Mouse (Mus musculus) neural tube, embryonic 14.5 days (tissue): ENCODE data around the gene Pip5k1b. TPM values are rescaled to one million over a fixed set of nuclear protein-coding genes. Genes with fewer than 3 reads are reported as not detected.

Experiments used
- ATAC-seq: fragments of 200-750 bp; cut with Nextera tagmentation; 2 replicates; pipeline ENCODE4 v1.8.0; 2017; ENCODE audit warnings: low read depth, mild to moderate bottlenecking, moderate TSS enrichment, moderate library complexity
- H3K27ac ChIP-seq: fragments of 300-500 bp; sonication (generic); 2 replicates; pipeline ENCODE4 v1.5.1; 2014; ENCODE audit warnings: low read depth, mild to moderate bottlenecking, control low read depth, low read length, moderate library complexity, mixed read lengths
- H3K27me3 ChIP-seq: fragments of 300-500 bp; sonication (generic); 2 replicates; pipeline ENCODE4 v1.6.1; 2014; ENCODE audit warnings: low read length; ENCODE audit not compliant: control insufficient read depth, insufficient read depth
- H3K36me3 ChIP-seq: fragments of 300-500 bp; sonication (generic); 2 replicates; pipeline ENCODE4 v1.6.1; 2014; ENCODE audit warnings: low read length, mixed read lengths; ENCODE audit not compliant: control insufficient read depth, insufficient read depth
- H3K4me1 ChIP-seq: fragments of 300-500 bp; sonication (generic); 2 replicates; pipeline ENCODE4 v1.6.1; 2014; ENCODE audit warnings: low read length; ENCODE audit not compliant: control insufficient read depth, insufficient read depth
- H3K4me2 ChIP-seq: fragments of 300-500 bp; sonication (generic); 2 replicates; pipeline ENCODE4 v1.6.1; 2014; ENCODE audit warnings: mild to moderate bottlenecking, low read depth, low read length, control low read depth
- H3K4me3 ChIP-seq: fragments of 300-500 bp; sonication (generic); 2 replicates; pipeline ENCODE4 v1.5.1; 2014; ENCODE audit warnings: low read depth, low read length, control low read depth, mixed read lengths
- H3K9ac ChIP-seq: fragments of 300-500 bp; sonication (generic); replicated peaks from 2 replicates; pipeline ENCODE4 v1.6.1; 2014; ENCODE audit warnings: low read depth, mild to moderate bottlenecking, control low read depth, low read length, mixed read lengths
- H3K9me3 ChIP-seq: fragments of 300-500 bp; sonication (generic); 2 replicates; pipeline ENCODE4 v1.6.1; 2016; ENCODE audit warnings: low read length; ENCODE audit not compliant: control insufficient read depth
- WGBS: fragments of 180-500 bp; shearing (Covaris S2); extraction: QIAGEN DNeasy Blood & Tissue Kit; methylation state at CpG from one replicate; pipeline ENCODE4 v1.1.7; 2014; 5-methylcytosine and 5-hydroxymethylcytosine counted together
- polyA plus RNA-seq: library from polyadenylated mRNA; unstranded; fragments of >200 nt; fragmentation: Nextera tagmentation; extraction: Ambion mirVana; gene quantifications from 2 replicates; pipeline ENCODE4 v1.2.1, GENCODE M21; 2014

Pip5k1b gene
- polyA plus RNA-seq, 1 experiment from 2014 or later, result 2.1 TPM

GRCm38 (mm10) chr19:24476461-24476860, 79.2 kb downstream of the Pip5k1b start:
- H3K27me3 ChIP-seq, result no peaks in the 10 kb centered on the region
- WGBS, result under 1% methylated on average over 11 of the region's 11 CpGs
- peak; percentile 12 for ATAC-seq
- peak overlapping the region; percentile 80 for H3K4me2 ChIP-seq
- peak overlapping the region; percentile 89 for H3K9ac ChIP-seq
- no peaks in the 10 kb centered on the region for H3K36me3 ChIP-seq
- peak overlapping the region; percentile 83 for H3K4me3 ChIP-seq
- H3K9me3 ChIP-seq, result no peaks in the 10 kb centered on the region
- H3K27ac ChIP-seq, result peak overlapping the region; percentile 95
- peaks cover 17% of the 10 kb centered on the region for H3K4me1 ChIP-seq

- 81% methylated on average over 6 of the region's 6 CpGs for WGBS
- no peak overlapping the region for H3K4me3 ChIP-seq
- H3K9ac ChIP-seq, result no peak overlapping the region
- no peaks in the 10 kb centered on the region for H3K9me3 ChIP-seq
- H3K4me1 ChIP-seq, result peaks cover 17% of the 10 kb centered on the region
- ATAC-seq, result no peak
- peak overlapping the region; percentile 16; the same call in 1 of the 2 replicates for H3K4me2 ChIP-seq
- no peaks in the 10 kb centered on the region for H3K27me3 ChIP-seq
- no peaks in the 10 kb centered on the region for H3K36me3 ChIP-seq
- no peak overlapping the region for H3K27ac ChIP-seq
Observed at GRCm38 (mm10) chr19:24475281-24475680, 80.4 kb downstream of the Pip5k1b start.

DNA sequence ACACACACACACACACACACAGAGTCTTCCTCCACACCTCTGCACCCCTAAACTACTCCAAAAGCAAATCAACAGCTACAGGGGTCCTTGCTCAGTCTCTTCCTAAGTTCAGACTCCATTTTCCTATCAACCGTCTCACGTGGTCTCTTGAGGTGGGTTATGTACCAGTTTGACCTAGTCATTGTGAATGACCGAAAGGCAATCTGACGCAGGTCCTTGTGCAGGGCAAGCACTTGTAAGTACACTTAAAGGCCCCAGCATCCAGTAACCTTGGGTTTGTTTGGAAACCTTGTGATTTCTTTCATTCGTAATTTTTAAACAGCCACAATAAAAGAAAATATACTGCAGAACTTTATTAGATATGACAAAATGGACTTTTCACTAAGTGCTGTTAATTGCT, 83.2 kb downstream of the Pip5k1b start:
- WGBS, result 94% methylated on average over 5 of the region's 5 CpGs

GRCm38 (mm10) chr19:24471538-24471937, 84.1 kb downstream of the Pip5k1b start:
- no peak overlapping the region for H3K4me3 ChIP-seq
- peaks cover 12% of the 10 kb centered on the region for H3K4me1 ChIP-seq
- no peaks in the 10 kb centered on the region for H3K9me3 ChIP-seq
- H3K27ac ChIP-seq, result no peak overlapping the region
- no peak overlapping the region for H3K4me2 ChIP-seq
- H3K36me3 ChIP-seq, result no peaks in the 10 kb centered on the region
- H3K27me3 ChIP-seq, result no peaks in the 10 kb centered on the region
- no peak overlapping the region for H3K9ac ChIP-seq
- ATAC-seq, result no peak
- 92% methylated on average over 6 of the region's 6 CpGs for WGBS

More for the DNA sequence above, 83.2 kb downstream of the Pip5k1b start:
- H3K27ac ChIP-seq, result no peak overlapping the region
- no peak overlapping the region for H3K9ac ChIP-seq
- H3K4me3 ChIP-seq, result no peak overlapping the region
- no peaks in the 10 kb centered on the region for H3K9me3 ChIP-seq
- no peaks in the 10 kb centered on the region for H3K27me3 ChIP-seq
- no peak for ATAC-seq
- H3K36me3 ChIP-seq, result no peaks in the 10 kb centered on the region
- no peak overlapping the region for H3K4me2 ChIP-seq
- H3K4me1 ChIP-seq, result peaks cover 12% of the 10 kb centered on the region

GRCm38 (mm10) chr19:24469216-24469615, 86.5 kb downstream of the Pip5k1b start:
- H3K27me3 ChIP-seq, result no peaks in the 10 kb centered on the region
- no peaks in the 10 kb centered on the region for H3K36me3 ChIP-seq
- H3K27ac ChIP-seq, result no peak overlapping the region
- H3K9ac ChIP-seq, result no peak overlapping the region
- no peak overlapping the region for H3K4me3 ChIP-seq
- H3K4me1 ChIP-seq, result no peaks in the 10 kb centered on the region
- H3K4me2 ChIP-seq, result no peak overlapping the region
- no peak for ATAC-seq
- H3K9me3 ChIP-seq, result no peaks in the 10 kb centered on the region
- 64% methylated on average over 4 of the region's 4 CpGs for WGBS

- Histone ChIP-seq H3K27me3 (no peaks in the 10 kb centered on the region), H3K9ac (no peak overlapping the region), H3K4me3 (no peak overlapping the region), H3K4me1 (no peaks in the 10 kb centered on the region), H3K4me2 (no peak overlapping the region), H3K36me3 (no peaks in the 10 kb centered on the region), H3K27ac (no peak overlapping the region), H3K9me3 (no peaks in the 10 kb centered on the region)
- no peak for ATAC-seq
- 69% methylated on average over 3 of the region's 3 CpGs for WGBS
Observed at GRCm38 (mm10) chr19:24468616-24469015, 87.1 kb downstream of the Pip5k1b start.

DNA sequence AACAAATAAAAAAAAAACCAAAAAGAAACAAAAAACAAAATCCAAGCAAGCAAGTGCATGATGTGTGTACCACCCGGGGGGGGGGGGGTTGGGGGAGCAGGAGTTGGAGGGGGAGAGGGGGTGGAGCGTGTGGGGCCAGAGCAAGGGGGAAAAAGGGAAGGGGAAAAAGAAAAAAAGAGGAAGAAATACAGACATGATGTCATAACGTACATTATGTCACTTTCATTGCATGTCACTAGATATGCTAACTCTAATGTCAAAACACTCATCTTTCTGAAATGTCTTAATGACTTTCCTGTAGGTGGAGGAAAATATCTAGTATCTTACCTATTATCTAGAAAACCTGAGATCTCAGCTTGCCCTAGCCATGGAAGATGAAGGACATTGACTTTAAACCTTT, 92.7 kb downstream of the Pip5k1b start:
- H3K27ac ChIP-seq, result no peak overlapping the region
- no peak overlapping the region for H3K9ac ChIP-seq
- H3K4me3 ChIP-seq, result no peak overlapping the region
- no peaks in the 10 kb centered on the region for H3K9me3 ChIP-seq
- H3K4me1 ChIP-seq, result no peaks in the 10 kb centered on the region
- no peaks in the 10 kb centered on the region for H3K36me3 ChIP-seq
- ATAC-seq, result no peak
- no peaks in the 10 kb centered on the region for H3K27me3 ChIP-seq
- WGBS, result 87% methylated on average over 2 of the region's 3 CpGs
- H3K4me2 ChIP-seq, result no peak overlapping the region

GRCm38 (mm10) chr19:24456591-24457231, 99.0 kb downstream of the Pip5k1b start:
- Histone ChIP-seq H3K9me3 (no peaks in the 10 kb centered on the region), H3K27me3 (no peaks in the 10 kb centered on the region), H3K4me3 (no peak overlapping the region), H3K4me2 (no peak overlapping the region), H3K36me3 (no peaks in the 10 kb centered on the region), H3K9ac (no peak overlapping the region), H3K27ac (no peak overlapping the region), H3K4me1 (peaks cover 8% of the 10 kb centered on the region; the same call in 1 of the 2 replicates)
- ATAC-seq, result no peak
- 91% methylated on average over 6 of the region's 6 CpGs for WGBS

GRCm38 (mm10) chr19:24455249-24455960, 100.3 kb downstream of the Pip5k1b start:
- no peak for ATAC-seq
- no peaks in the 10 kb centered on the region for H3K27me3 ChIP-seq
- 88% methylated on average over 6 of the region's 6 CpGs for WGBS

More at GRCm38 (mm10) chr19:24455249-24455960, 100.3 kb downstream of the Pip5k1b start:
- Histone ChIP-seq H3K27ac (no peak overlapping the region), H3K4me2 (no peak overlapping the region), H3K36me3 (no peaks in the 10 kb centered on the region), H3K4me1 (peaks cover 8% of the 10 kb centered on the region; the same call in 1 of the 2 replicates), H3K4me3 (no peak overlapping the region), H3K9me3 (no peaks in the 10 kb centered on the region), H3K9ac (no peak overlapping the region)
